Mouse (Mus musculus) frontal cortex, postnatal 10 days (tissue): ENCODE measurements around the gene Man1c1.

ENCODE experiments used
- DNase-seq, 2 experiments: peaks; one replicate each; pipeline ENCODE4 v3.0.0; 2022; ENCODE audit warnings: low spot score in 2 of 2, mixed read lengths in 1 of 2

The Man1c1 gene

DNA sequence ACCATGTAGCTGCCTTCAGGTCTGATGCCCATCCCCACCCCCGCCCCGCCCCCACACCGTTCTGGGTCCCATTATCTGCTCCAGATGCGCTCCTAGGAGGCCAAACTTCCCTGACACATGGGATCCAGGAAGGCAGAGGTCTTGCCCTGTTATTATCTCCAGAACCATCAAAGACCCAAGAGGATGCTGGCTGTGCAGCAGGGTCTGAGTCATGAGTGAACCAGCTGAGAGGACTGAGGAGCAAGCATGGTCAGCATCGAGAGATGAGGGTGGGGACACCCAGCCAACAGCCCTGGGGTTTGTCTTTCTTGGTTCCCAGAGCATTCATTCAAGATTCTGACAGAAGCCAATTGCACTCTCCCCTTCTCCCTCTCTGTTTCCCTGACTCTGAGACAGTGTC, 100.5 kb downstream of the Man1c1 start:
- no peak for DNase-seq

DNA sequence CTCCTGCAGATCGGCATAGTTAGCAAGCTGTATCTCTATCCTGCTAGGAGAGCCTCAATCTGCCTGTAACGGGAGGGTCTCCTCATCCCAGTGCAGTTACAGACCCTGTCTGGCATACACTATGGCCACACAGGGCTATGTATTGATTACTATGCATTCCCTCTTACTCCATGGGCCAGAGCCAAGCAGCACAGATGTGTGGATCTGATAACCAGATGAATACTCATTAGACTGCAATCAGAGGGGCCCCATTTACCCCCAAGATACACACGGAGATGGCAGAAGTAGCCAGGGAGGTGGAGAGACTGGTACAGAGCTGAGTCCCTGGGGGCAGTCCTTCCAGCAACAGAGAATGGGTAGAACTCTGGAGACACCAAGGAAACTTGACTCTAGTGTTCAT, 101.5 kb downstream of the Man1c1 start:
- no peak for DNase-seq

DNA sequence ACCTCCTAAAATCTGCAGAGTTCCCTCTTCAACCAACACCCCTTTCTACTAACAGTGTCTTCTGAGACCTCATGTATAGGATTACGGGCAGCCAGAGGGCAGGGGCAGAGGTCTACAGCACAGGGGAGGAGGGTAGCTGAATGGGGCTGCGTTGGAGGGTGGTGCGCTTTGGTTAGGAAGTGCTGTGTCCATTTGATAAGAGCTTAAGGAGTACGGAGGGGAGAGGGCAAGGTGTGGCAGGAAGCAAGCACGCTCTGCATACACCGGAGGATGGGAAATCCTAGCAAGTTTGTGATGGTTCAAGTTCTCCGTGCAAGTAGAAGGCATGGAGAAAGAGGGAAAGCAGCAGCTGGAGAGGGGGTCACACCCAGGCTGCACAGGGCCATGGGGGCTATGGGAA, 102.1 kb downstream of the Man1c1 start:
- no peak for DNase-seq

DNA sequence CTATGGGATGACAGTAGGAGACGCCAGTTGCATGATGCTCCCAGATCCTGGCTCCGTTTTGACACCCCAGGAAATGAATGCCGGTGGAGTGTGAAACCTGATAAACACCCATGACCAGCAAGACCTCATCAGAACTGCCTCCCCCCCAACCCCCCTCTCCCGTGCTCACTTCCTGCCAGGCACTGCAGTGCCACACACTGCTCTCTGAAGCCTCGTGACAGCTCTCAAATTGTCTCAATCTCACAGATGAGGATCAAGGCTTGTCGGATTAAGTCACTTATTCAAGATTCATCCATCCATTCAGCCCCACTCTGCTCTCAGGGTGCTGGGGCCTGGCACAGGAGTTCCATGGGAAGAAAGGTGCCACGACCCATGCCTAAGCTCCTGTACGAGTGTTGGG, 102.7 kb downstream of the Man1c1 start:
- DNase-seq: no peak

DNA sequence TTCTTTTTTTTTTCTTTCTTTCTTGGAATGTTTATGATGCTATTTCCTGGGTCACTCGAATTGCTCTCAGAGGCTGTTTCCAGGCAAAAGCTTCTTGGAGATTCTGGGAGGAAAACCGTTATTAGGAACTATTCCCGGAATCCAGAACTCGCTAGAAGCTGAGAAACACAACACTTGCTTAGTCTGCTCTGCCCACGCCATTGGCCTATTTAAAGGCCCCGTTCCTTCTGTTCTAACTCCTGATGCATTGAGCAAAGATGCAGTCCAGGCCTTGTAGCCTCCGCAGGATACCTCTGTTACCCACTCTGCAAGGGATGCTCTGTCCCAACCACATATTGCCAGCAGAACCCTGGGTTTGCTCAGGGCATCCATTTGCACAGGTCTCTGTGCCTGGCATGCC, 103.3 kb downstream of the Man1c1 start:
- no peak for DNase-seq

DNA sequence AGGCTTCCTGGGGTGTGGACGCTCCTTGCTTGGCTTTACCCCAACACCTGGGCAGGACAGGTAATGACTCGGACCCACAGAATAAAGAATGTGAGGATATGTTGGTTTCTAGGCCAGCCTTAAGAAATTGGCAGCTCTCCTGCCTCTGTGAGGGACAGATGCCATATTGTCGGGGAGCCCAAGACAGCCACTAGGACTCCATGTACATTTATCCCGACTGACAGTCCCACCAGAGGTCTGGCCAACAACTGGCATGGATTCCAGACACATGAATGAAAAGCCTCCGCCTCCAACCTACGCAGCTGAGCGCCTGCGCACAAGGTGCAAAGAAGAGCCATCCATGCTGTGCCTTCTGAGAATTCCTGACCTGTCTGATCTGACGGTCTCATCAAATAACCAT, 104.0 kb downstream of the Man1c1 start:
- no peak for DNase-seq

DNA sequence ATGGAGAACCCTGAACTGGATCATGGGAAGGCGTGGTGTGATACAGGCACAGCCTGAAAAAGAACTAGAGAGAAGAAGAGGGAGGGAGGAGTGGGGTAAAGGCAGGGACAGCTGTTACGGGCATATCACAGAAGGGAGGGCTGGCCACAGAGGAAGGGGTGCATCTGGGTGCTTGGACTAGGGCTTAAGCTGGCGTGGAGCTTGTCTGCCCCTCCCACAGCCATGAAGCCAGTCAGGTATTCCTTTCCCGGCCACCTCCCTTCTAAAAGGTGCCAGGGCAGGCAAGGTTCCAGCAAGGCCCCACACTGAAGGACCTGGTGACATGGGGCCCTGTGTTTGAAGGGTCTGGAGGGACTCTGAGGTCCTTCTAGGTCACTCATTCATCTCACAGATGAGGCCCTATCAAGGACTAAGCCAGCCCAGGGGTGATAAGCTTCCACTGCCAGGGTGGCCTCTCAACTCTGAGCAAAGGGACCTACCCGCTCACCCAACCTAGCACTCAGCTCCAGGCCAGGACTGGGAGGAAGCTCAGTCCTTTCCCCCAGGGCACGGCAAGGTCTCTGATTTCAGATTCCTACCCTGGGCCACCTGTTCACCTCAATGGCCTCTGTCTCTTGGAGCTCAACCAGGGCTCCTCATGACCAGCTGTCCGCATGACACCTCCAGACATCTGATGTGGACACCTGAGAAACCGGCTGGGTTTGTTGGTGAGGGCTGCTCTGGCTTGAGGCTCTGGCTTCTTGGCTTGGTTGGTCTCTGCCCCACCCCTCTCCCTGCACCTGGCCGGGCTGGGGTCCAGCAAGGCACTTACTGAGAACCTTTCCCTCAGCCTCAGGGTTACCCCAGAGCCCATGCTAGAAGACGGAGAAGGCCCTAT, 107.0 kb downstream of the Man1c1 start:
- no peak for DNase-seq

DNA sequence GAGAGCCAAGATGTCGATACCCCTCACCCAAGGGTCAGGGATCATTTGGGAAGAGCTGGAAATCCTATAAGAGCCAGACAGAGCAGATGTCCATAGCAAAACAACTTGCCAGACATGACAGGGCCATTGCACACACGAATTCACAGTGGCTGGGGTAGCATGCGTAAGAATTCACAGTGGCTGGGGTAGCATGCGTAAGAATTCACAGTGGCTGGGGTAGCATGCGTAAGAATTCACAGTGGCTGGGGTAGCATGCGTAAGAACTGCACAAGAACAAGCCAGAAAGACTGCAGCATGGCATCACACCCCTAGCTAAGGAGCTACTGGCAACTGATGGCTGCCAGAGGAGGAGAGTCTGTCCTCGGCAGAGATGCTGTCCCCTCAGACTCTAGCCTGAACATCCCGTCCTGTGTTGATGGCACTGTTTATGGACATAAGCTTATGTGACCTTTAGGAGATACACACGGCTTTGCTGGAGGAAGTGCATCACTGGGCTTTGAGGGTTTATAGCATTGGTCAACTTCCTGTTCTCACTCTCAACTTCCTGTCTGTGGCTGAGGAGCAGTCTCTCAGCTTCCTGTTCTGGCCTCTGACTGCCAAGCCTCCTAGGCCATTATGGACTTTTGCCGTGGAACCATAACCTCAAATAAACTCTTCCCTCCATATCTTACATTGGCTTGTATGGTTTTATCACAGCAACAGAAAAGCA, 109.2 kb downstream of the Man1c1 start:
- DNase-seq: no peak

DNA sequence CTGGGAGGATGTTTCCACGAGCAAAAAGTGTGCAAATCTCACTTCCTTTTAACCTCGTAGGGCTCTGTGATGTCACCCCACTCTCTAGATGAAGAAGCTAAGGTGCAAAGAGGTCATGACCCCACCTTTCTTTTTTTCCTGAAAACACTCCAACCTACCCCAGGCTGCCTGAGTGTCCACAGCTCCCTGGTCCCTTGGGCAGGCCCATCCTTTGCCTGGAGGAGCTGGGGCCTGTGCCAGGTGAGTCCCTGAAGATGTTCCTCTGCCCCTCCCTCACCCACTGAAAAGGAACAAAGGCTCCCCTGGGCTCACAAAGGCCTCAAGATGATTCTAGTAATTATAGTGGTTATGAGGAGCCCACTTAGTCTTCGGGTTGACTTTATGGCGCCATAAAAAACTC, 111.6 kb downstream of the Man1c1 start:
- no peak for DNase-seq

DNA sequence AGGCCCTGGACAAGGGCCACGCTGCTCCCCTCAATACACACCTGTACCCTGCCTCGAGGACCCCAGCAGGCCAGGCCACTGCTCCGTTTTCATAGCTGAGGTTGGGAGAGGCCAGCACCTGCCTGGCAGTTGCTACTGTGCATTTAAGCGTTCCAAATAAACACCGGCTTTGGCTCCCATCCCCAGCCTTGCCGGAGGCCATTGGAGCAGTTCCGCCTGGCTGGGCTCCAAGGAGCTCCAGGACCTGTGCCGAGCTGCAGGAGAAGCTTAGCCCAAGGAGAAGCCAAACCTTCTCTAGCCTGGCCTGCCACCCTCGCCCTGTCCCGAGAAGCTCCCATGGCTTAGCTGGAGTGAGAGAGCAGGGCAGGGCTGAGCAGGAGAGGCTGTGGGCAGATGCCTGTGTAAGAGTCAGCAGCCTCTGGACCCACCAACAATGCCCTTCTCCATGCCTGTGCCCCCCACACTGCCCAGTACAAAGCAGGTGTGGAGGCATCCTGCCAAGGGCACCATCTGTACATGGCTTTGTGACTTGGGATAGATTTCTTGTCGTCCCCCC, 112.5 kb downstream of the Man1c1 start:
- peak in 1 of 2 experiments; percentile 63 for DNase-seq

DNA sequence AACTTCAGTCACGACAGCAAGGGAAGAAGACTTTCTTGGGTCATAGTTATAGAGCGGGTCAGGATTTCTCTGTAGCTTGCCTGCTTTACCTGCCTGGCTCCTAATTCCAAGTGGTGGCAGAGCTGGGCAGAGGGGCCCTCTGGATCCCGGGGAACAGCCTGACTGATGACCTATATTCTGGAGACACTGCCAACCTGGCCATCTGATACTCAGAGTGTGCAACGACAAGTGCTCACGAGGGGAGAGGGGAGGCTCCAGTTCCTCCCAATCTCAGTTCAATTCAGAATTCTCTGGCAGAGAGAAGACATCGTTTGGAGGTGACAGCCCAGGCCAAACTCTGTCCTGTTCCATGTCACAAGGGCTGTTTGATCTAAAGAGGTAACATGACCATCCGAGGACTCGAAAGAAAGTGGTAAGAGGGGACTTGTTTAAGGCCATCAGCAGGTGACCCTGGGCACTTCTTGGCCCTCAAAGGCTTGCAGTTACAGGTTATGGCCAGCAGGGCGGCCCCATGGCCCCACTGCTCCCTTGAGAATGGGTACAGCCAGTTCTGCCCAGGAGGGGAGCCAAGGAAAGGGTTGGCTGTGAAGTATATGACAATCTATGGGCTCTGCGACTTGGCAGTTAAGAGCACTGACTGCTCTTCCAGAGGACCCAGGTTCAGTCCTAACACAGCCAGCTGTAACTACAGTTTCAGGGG, 113.7 kb downstream of the Man1c1 start:
- DNase-seq: no peak

DNA sequence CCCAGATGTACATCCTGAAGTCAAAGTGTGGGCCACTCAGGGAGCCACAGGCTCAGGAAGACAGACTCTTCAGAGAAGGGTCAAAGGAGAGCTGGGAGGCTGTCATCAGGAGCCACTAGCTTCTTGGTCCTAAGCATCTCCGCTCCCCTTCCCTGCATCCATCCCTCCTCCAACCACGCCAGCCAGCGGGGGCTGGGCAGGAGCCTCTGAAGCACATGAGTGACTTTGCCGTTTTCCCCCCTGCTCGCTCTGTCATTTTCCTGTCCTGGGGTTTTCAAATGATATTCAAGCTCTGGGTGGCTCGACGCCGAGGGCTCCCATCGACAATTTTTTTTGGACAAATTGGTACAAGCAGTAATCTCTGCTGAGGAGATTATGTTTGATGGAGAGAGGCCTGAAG, 114.3 kb downstream of the Man1c1 start:
- DNase-seq: no peak

DNA sequence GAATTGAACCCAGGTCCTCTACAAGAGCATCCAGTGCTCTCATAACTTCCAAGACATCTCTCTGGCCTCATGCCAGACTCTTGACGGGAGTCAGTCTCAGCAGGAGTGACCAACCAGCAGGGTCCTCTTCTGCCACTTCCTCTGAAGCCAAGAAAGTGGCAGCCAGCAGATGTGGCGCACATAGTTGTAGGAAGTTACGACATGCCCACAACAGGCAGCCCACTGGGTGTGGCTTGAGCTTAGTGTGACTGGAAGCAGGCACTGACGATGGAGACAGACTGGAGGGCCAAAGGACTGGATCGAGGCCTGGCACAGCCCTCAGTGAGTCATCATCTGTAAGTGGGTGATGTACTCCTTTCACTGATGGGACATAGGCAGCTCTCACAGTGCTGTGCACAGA, 115.1 kb downstream of the Man1c1 start:
- no peak for DNase-seq

DNA sequence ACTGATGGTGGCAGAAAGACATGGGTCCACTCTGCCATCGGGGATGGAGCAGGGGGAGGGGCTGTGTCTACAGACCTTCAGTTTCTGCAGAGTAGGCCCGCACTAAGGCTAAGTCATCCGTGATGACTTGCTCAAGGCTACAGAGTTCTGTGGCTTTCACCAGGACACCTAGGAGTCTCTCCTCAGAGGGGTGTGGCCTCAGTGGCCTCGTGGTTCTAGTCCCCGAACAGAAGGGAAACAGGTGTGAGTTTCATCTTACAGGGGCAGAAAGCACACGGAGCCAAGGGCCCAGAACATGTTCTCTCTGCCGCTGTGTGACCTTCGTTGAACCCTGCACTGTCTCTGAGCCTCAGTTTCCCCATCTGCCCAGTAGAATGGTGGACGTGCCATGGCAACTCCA, 115.8 kb downstream of the Man1c1 start:
- DNase-seq: no peak

DNA sequence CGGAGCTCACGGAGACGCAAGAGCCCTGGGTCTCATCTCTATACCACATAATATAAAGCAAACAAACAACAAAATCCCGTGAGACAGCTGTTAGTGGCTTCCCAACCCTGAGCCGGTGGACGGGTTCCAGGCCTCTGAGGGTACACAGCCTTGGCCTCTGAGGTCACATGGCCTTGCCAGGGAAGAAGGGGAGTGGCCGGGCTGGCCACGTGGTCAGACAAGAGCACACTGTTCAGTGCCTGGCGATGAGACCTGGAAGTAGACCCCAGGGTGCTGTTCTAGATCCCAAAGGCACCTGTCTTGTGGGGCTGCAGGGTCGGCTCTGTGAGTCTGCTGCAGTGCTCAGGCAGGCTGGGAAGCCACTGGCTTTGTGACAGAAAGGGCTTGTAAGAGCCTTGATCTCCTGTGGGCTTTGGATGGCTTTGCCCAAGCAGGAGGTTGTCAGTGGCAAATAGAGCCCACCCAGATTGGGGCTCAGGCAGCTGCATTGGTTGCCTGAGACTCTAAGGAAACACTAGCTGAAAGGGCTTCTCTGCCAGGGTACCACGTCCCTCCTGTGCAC, 116.4 kb downstream of the Man1c1 start:
- no peak for DNase-seq

DNA sequence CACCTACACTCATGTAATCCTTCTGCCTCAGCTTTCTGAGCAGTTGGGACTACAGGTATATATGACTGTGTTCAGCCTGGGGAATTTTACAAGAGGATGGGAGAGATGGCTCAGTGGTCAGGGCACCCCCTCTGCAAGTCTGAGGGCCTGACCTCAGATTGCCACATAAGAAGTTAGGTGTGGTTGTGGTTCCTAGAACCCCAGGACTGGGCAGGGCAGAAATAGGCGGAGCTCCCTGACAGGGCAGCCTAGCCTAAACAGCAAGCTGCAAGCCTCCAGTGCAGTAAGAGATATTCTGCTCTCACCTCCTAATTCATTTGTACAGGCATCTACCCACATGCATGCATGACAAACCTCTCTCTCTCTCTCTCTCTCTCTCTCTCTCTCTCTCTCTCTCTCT, 117.5 kb downstream of the Man1c1 start:
- DNase-seq: no peak

DNA sequence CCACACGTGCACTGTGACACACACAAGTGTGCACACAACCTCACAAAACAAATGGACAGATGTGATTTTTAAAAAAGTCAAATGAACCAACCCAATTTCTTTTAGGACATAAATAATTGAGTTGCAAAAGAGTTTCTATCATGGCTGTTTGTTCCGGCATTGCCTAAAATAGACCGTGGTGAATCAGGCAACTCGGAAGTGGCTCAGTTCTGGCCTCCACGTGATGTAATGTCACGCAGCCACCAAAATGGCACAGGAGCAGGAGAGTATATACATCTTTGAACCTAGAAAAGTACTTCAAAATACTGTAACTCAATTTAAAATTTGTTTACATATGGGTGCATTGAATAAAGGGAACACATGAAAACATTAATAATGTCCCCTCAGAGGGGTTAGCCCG, 118.0 kb downstream of the Man1c1 start:
- DNase-seq: no peak

DNA sequence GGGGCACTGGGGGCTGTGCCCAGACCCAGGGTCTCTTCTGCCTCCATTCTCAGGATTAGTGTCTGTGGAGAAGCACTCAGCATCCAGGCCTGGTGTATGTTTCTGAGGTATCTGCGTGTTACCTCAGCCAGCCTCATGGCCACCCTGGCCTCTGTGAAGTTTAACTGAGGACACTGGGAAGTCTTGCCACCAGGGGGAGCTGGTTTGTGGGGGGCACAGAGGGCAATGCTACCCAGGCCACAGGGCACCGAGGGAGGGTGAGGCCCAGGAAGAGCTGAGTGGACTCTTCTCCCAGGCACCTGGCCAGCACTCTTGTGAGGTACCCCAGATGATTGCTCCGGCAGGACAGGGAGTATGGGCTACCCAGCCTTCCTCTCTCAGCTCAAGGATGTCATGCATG, 120.6 kb downstream of the Man1c1 start:
- no peak for DNase-seq

DNA sequence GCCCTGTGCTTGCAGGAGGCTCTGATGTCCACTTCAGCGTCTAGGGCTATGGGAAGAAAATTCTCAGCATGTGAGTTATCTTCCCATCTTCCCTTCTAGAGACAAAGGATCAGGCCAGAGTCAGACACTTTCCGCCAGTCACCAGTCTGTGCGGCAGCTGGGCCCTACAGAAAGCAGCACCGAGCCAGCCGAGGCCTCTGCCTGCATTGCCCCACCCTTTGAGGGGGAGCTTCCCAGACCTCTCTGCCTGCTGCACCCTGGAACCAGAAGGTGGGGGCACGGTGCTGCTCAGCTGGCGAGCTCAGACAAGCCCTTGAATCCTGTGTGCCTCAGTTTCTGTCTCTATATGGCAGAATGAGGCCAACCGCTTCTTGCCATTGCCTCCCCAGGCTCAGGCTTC, 122.7 kb downstream of the Man1c1 start:
- no peak for DNase-seq

DNA sequence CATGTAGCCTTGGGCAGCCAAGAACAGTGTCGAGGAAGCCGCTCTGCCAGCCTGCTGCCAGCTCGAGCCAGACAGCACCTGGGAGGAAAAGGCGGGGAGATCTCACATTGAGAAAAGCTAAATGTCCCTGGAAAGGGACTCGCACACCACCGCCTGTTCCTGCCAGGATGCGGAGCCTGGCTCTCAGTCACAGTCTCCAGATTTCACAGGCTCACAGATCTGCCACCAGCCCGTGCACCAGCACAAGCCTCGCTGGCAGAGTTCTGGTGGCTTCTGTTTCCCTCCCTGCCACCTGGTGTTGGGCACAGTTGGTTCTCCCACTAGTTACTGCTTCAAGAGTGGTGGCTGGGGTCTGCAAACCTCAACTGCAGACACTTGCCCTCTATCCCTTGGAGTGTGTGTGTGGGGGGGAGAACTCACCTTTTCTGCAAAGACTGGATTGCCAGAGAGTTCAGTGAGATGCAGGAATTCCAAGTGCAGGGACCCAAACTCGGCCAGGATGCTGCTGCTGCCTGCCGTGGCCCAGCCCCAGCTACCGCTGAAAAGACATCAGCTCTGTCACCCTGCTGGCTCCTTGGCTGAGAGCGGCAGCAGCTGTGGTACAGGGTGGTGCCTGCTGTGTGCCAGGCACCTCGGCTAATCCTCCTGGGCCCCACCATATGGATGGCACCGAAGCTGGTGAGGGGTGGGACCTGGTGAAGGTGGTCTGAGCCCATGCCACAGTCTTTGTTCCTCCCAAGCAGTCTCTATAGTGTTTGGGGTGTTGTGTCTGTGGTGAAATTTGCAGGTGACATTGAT, 123.5 kb downstream of the Man1c1 start:
- DNase-seq: peak in 1 of 2 experiments; percentile 44

DNA sequence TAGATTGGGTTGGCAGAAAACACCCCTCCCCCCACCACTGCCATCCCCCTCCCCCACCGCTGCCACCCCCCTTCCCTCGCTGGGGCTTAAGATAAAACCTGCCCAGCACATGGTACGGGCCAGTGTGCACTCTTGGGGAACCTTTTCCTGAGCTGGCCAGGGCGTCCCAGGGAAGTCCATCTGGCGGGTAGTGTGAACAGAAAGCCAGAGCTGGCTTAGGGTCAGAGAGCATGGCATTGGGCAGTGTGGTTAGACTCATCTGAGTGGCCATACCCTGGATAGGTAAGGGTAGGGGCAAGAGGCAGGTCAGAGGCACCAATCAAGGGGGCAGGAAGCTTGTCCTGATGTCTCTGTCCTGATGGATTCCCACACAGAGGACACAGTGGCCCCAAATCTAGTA, 124.5 kb downstream of the Man1c1 start:
- no peak for DNase-seq
